Mouse (Mus musculus) left cerebral cortex, postnatal 10 days (tissue): Measurements from ENCODE around the gene Slc5a11. TPM values are rescaled to one million over a fixed set of nuclear protein-coding genes. Genes with fewer than 3 reads are reported as not detected.

ENCODE experiments used
- DNase-seq, 2 experiments: peaks; one replicate each; pipeline ENCODE4 v3.0.0; 2021 to 2022; ENCODE audit warnings: low spot score in 2 of 2, mixed read lengths in 1 of 2; ENCODE audit errors: extremely low spot score in 1 of 2
- intact Hi-C: fragments of 180-260 bp; cut with DNase I; formaldehyde crosslinking; loops from one replicate; pipeline ENCODE4 v1.15.1; 2025
- total RNA-seq, 2 experiments: library from RNA; stranded (reverse); gene quantifications; 2 replicates each; pipeline ENCODE4 v1.2.3; 2021

Gene Slc5a11
- total RNA-seq, 2 experiments from 2014 or later: 0.28 to 0.94 TPM

- intact Hi-C loops: loop anchor here (5.0 kb wide), 1 partner anchor 170 kb away; no protein-coding TSS in a partner anchor
- no peak for DNase-seq
Observed at GRCm38 (mm10) chr7:123207561-123207960, 7.0 kb upstream of the Slc5a11 start.

DNA sequence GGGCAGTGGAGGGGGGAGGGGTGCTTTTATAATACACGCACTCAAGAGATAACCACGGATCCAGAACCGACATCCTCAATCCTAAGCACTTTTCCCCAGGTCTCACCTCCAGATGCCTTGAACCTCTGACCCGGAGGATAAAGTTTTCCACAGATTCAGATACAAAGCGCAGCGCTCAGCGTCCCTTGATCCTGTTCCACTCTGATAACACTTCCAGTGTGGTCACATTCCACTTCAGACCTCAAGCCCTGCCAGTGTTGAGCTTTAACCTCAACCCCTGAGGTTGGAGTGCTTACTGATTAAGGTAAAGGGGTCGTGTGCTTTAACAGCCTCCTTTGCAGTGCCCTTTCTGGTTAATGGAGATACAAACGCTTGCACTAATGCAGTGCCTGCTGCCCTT lies 4.7 kb upstream of the Slc5a11 start:
- no peak for DNase-seq
- intact Hi-C loops: loop anchor here (5.0 kb wide), 1 partner anchor 167 kb away; no protein-coding TSS in a partner anchor

DNA sequence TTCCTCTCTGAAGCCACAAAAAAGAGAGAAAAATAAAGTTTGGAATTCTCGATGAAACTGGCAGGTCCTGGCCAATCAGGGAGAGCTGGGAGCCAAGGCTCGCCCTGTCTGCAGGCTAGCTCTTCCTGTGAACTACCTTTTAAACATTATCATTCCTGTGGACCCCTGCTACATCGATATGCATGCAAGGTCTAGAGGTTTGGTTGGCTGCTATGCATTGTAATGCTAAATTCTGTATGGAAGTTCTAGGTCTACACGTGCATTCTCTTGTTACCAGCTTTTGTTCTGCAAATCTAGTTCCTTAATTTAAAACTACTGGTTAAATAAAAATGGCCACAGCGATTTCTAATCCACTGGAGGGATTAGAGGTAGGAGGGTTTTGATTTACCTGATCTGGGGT lies 3.1 kb upstream of the Slc5a11 start:
- DNase-seq: no peak
- intact Hi-C loops: no loop called here

GRCm38 (mm10) chr7:123212316-123212715 lies 2.3 kb upstream of the Slc5a11 start:
- DNase-seq: no peak
- intact Hi-C loops: no loop called here

DNA sequence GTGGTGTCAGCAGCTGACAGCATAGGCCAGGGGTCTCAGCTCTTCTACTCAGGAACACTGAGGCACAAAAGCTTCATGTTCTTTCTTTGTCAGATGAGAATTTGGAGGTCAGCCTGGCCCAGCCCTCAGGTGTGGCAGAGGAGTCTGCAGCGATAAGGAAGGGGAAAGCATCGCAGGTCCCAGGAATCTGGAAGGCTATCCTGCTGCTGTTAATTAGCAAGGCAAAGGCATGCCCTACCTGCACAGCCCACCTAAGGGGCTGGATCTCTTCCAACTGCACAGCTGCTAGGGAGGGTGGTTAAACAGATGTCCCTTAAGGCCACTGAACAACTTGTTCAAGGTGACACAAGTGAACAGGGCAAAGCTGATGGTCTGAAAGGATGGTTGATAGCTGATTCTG lies 558 bp downstream of the Slc5a11 start:
- DNase-seq: no peak
- intact Hi-C loops: no loop called here

- intact Hi-C loops: no loop called here
- DNase-seq: no peak
Observed at GRCm38 (mm10) chr7:123217448-123218354, 3.1 kb downstream of the Slc5a11 start.

- intact Hi-C loops: no loop called here
- peak; percentile 38 to 55 for DNase-seq
Observed at GRCm38 (mm10) chr7:123218620-123219019, 4.0 kb downstream of the Slc5a11 start.

- peak in 1 of 2 experiments; percentile 57 for DNase-seq
- intact Hi-C loops: no loop called here
Observed at GRCm38 (mm10) chr7:123219781-123220632, 5.4 kb downstream of the Slc5a11 start.

DNA sequence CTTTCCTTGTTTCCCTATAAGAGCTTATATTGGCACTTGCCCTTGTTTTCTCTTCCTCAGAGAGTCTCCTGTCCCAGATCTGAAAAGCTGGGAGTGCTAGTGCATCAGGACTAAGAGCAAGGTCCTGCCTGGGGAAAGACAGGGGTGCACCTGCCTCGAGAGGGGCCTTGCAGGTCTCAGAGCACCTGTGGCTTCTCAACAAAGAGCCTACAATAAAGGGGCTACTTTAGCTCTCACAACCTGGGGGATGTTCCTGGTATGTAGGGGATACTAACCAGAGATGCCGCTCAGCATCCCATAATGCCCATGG lies 6.0 kb downstream of the Slc5a11 start:
- DNase-seq: no peak
- intact Hi-C loops: no loop called here

- DNase-seq: no peak
Observed at GRCm38 (mm10) chr7:123224076-123224475, 9.5 kb downstream of the Slc5a11 start.

DNA sequence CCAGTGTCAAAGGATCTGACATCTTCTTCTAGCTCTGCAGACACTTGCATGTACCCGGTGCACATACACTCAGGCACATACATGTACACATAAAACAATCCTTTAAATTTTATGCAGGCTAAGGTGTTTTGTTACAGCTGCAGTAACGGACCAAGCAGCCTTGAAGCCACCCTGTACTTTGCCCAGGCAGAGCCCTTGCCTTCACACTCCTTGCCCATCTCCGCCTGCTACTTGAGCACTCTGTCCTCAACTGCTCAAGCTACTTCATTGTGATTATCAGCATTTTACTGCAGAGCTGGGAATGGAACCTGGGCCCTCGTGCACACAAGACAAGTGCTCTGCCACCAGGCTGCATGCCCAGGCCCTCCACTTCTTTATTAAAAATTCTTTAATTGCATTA lies 10.6 kb downstream of the Slc5a11 start:
- no peak for DNase-seq
- intact Hi-C loops: no loop called here

More at GRCm38 (mm10) chr7:123224076-123224475, 9.5 kb downstream of the Slc5a11 start:
- intact Hi-C loops: no loop called here

GRCm38 (mm10) chr7:123235449-123235848 lies 20.9 kb downstream of the Slc5a11 start:
- intact Hi-C loops: no loop called here
- DNase-seq: no peak

- intact Hi-C loops: no loop called here
- no peak for DNase-seq
Observed at GRCm38 (mm10) chr7:123238621-123239020, 24.0 kb downstream of the Slc5a11 start.

GRCm38 (mm10) chr7:123240064-123240463 lies 25.5 kb downstream of the Slc5a11 start:
- intact Hi-C loops: no loop called here

DNA sequence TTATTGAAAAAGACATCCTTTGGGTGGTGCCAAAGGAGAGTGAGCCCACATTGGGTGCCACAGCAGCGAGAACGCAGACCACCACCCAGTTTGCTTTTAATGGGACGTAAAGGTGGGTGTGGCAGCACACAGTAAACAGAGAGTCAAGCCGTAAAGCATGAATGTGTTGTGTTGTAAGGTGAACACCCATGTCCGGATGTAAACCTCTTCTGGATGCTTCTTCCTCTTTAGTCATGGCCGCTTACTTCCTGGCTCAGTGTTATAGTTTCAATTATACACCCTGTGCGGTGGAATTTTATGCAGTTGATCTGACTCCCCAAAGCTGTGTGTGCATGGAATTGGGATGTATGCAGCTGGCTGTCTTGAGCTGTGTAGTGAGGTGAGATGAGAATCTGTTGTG lies 27.7 kb downstream of the Slc5a11 start:
- no peak for DNase-seq
- intact Hi-C loops: no loop called here

More at GRCm38 (mm10) chr7:123240064-123240463, 25.5 kb downstream of the Slc5a11 start:
- no peak for DNase-seq

DNA sequence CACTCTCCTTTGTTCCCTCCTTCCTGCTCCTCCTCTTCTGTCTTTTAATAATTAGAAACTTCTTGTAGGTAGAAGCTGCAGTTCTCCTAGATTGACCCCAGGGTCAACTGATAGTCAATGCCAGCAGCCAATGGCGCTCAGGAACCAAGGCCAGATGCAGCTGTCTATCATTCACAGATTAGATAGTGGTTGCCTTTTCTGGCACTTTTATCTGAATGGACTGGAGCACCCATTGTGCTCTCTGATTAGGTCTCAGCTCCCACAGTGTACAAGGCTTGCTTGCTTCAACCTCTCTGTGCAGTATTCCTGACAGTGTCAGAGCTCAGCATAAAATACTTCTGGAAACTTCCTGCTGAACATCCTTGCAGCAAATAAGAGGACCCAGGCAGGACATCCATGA lies 30.3 kb downstream of the Slc5a11 start:
- intact Hi-C loops: no loop called here
- no peak for DNase-seq

- intact Hi-C loops: no loop called here
- DNase-seq: no peak
Observed at GRCm38 (mm10) chr7:123246504-123247084, 32.0 kb downstream of the Slc5a11 start.

DNA sequence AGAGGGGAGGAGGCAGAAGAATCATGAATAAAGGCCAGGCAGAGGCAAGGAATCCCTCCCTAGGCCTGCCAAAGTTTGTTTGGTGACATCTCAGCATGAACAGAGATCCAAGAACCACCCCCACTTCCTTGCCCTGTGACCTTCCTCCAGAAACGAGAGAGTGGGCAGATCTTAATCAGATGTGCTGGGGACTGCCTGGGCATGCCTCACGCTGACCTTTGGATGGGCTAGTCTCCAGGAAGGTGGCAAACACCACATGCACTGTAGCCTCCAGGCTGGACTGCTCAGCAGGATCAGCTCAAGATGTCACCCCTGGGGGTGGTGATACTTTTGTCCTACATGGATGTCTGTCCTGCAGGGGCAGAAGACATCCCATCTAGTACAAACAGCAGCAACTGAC lies 33.6 kb downstream of the Slc5a11 start:
- no peak for DNase-seq
- intact Hi-C loops: no loop called here

DNA sequence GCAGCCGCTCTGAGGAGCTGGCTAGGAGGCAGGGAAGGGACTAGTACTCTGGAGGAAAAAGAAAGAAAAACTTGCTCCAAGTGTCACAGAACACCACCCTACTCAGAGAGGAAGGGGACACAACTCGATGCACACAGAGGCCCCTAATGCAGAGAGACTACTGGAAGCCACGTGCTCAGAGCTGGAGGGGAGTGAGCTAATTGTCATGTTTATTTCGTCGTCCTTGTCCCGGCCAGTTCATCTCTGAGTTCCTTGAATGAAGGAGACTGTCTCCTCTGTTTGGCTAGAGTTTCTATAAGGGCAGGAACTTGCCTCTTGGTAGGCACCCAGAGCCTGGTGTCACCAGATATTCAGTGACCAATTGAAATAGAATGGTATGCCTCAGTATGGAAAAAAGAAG lies 36.8 kb downstream of the Slc5a11 start:
- no peak for DNase-seq
- intact Hi-C loops: no loop called here
